Mouse (Mus musculus): Measurements from ENCODE around the gene Vim.
A peak's percentile ranks its signal among the peaks of the same experiment; 100 is the strongest.
"Not testable (repeated sequence)": the region's sequence is repeated elsewhere in the genome, so short reads cannot be mapped to it uniquely, and the experiment has no call there.

Vim gene

GRCm38 (mm10) chr2:13572101-13572553 lies 1.6 kb upstream of the Vim start:
- DNase-seq, result peak; percentile 36

GRCm38 (mm10) chr2:13572647-13573407 lies 900 bp upstream of the Vim start:
- no peak for DNase-seq

GRCm38 (mm10) chr2:13574066-13574800 lies 506 bp downstream of the Vim start:
- peak; percentile 96 for DNase-seq

GRCm38 (mm10) chr2:13574801-13575150 lies 1.0 kb downstream of the Vim start:
- DNase-seq, result no peak

GRCm38 (mm10) chr2:13575287-13575801 lies 1.6 kb downstream of the Vim start:
- DNase-seq, result peak; percentile 82

GRCm38 (mm10) chr2:13575926-13576325 lies 2.2 kb downstream of the Vim start:
- DNase-seq, result peak; percentile 80

- DNase-seq, result no peak
Measured at GRCm38 (mm10) chr2:13577399-13577798, 3.7 kb downstream of the Vim start.

- DNase-seq, result no peak
Measured at GRCm38 (mm10) chr2:13578473-13579152, 4.9 kb downstream of the Vim start.

- DNase-seq, result no peak
Measured at GRCm38 (mm10) chr2:13579315-13579714, 5.6 kb downstream of the Vim start.

GRCm38 (mm10) chr2:13579991-13580390 lies 6.3 kb downstream of the Vim start:
- DNase-seq, result peak; percentile 44

GRCm38 (mm10) chr2:13582184-13582583 lies 8.5 kb downstream of the Vim start:
- no peak for DNase-seq

GRCm38 (mm10) chr2:13583746-13584145 lies 10.0 kb downstream of the Vim start:
- DNase-seq, result not testable (repeated sequence)

- DNase-seq, result no peak
Measured at GRCm38 (mm10) chr2:13593328-13593727, 19.6 kb downstream of the Vim start.

- peak; percentile 34 for DNase-seq
Measured at GRCm38 (mm10) chr2:13596965-13597656, 23.4 kb downstream of the Vim start.

GRCm38 (mm10) chr2:13598166-13598565 lies 24.4 kb downstream of the Vim start:
- no peak for DNase-seq

GRCm38 (mm10) chr2:13603093-13603492 lies 29.4 kb downstream of the Vim start:
- no peak for DNase-seq

GRCm38 (mm10) chr2:13603636-13604035 lies 29.9 kb downstream of the Vim start:
- DNase-seq, result not testable (repeated sequence)

GRCm38 (mm10) chr2:13630136-13630832 lies 56.6 kb downstream of the Vim start:
- no peak for DNase-seq
